Mouse (Mus musculus) MEL (cell line): ENCODE measurements around the gene Cys1. TPM values are rescaled to one million over a fixed set of nuclear protein-coding genes. Genes with fewer than 3 reads are reported as not detected.
A peak's percentile ranks its signal among the peaks of the same experiment; 100 is the strongest.

Experiments used
- DNase-seq: peaks from one replicate; pipeline ENCODE4 v3.0.0; 2011; ENCODE audit warnings: low read depth, low spot score
- H3K27ac ChIP-seq: 2 replicates; pipeline ENCODE4 v1.5.1; 2012; ENCODE audit warnings: low read depth, mild to moderate bottlenecking, control low read depth, low read length, moderate library complexity; ENCODE audit not compliant: control insufficient read depth
- H3K27me3 ChIP-seq, 2 experiments: fragments of 150-350 bp in 1 of 2; sonication (generic) in 1 of 2; 2 replicates each; pipeline ENCODE4 v1.6.1; 2012; ENCODE audit warnings: low read length in 2 of 2, mild to moderate bottlenecking in 2 of 2, improper control_type of control experiment in 1 of 2, moderate library complexity in 1 of 2; ENCODE audit not compliant: insufficient read depth in 2 of 2, control insufficient read depth in 1 of 2
- H3K36me3 ChIP-seq, 2 experiments: 2 replicates each; pipeline ENCODE4 v1.6.1; 2012 to 2014; ENCODE audit warnings: low read length in 2 of 2, improper control_type of control experiment in 1 of 2, inconsistent platforms in 1 of 2, mild to moderate bottlenecking in 1 of 2; ENCODE audit not compliant: insufficient read depth in 2 of 2, control insufficient read depth in 1 of 2
- H3K4me1 ChIP-seq, 2 experiments: fragments of 150-350 bp in 1 of 2; sonication (generic) in 1 of 2; 2 replicates each; pipeline ENCODE4 v1.6.1; 2012; ENCODE audit warnings: low read length in 2 of 2, improper control_type of control experiment in 1 of 2, mild to moderate bottlenecking in 1 of 2; ENCODE audit not compliant: insufficient read depth in 2 of 2, control insufficient read depth in 1 of 2
- H3K4me3 ChIP-seq, 2 experiments: fragments of 150-350 bp in 1 of 2; sonication (generic) in 1 of 2; 2 replicates each; pipeline ENCODE4 v1.5.1; 2012; ENCODE audit warnings: low read depth in 2 of 2, low read length in 2 of 2, mild to moderate bottlenecking in 2 of 2, moderate library complexity in 2 of 2, control low read depth in 1 of 2, improper control_type of control experiment in 1 of 2; ENCODE audit not compliant: control insufficient read depth in 1 of 2, insufficient read depth in 1 of 2
- H3K79me2 ChIP-seq: 2 replicates; pipeline ENCODE4 v1.6.1; 2012; ENCODE audit warnings: mild to moderate bottlenecking, low read length, moderate library complexity; ENCODE audit not compliant: control insufficient read depth, poor library complexity, insufficient read depth
- H3K9ac ChIP-seq: 2 replicates; pipeline ENCODE4 v1.6.1; 2012; ENCODE audit warnings: low read depth, mild to moderate bottlenecking, control low read depth, low read length, moderate library complexity; ENCODE audit not compliant: control insufficient read depth, poor library complexity, severe bottlenecking
- H3K9me3 ChIP-seq: fragments of 150-350 bp; sonication (generic); replicated peaks from 2 replicates; pipeline ENCODE4 v1.6.1; 2012; ENCODE audit warnings: mild to moderate bottlenecking, low read length, improper control_type of control experiment, moderate library complexity; ENCODE audit not compliant: insufficient read depth
- BHLHE40 ChIP-seq: IDR thresholded peaks from 2 replicates; pipeline ENCODE4 v1.6.1; 2012; ENCODE audit warnings: low read depth, mild to moderate bottlenecking, inconsistent platforms, low read length, improper control_type of control experiment, borderline replicate concordance
- CHD1 ChIP-seq: IDR thresholded peaks from 2 replicates; pipeline ENCODE4 v1.6.1; 2012; ENCODE audit warnings: low read depth, mild to moderate bottlenecking, inconsistent platforms, low read length, improper control_type of control experiment
- CTCF ChIP-seq, 3 experiments: IDR thresholded peaks in 2 of 3; conservative IDR thresholded peaks in 1 of 3; 2 replicates each; pipeline ENCODE4 v1.5.1; 2011 to 2012; ENCODE audit warnings: low read length in 3 of 3, low read depth in 2 of 3, mild to moderate bottlenecking in 2 of 3, improper control_type of control experiment in 1 of 3, inconsistent platforms in 1 of 3, mixed read lengths in 1 of 3, moderate library complexity in 1 of 3; ENCODE audit not compliant: control insufficient read depth in 1 of 3, insufficient read depth in 1 of 3, poor library complexity in 1 of 3, severe bottlenecking in 1 of 3
- E2F4 ChIP-seq: IDR thresholded peaks from 2 replicates; pipeline ENCODE4 v1.6.1; 2011; ENCODE audit warnings: low read depth, low read length, improper control_type of control experiment, borderline replicate concordance
- EP300 ChIP-seq, 2 experiments: IDR thresholded peaks; 2 replicates each; pipeline ENCODE4 v1.6.1; 2011; ENCODE audit warnings: improper control_type of control experiment in 2 of 2, low read length in 2 of 2, low read depth in 1 of 2, mild to moderate bottlenecking in 1 of 2
- GATA1 ChIP-seq: IDR thresholded peaks from 2 replicates; pipeline ENCODE4 v1.6.1; 2011; ENCODE audit warnings: low read depth, low read length, improper control_type of control experiment
- JUND ChIP-seq: IDR thresholded peaks from 2 replicates; pipeline ENCODE4 v1.6.1; 2011; ENCODE audit warnings: low read depth, mild to moderate bottlenecking, improper control_type of control experiment, low read length
- KAT2A ChIP-seq: conservative IDR thresholded peaks from 2 replicates; pipeline ENCODE4 v1.6.1; 2012; ENCODE audit warnings: low read depth, low read length, improper control_type of control experiment, inconsistent platforms
- MEF2A ChIP-seq: IDR thresholded peaks from 2 replicates; pipeline ENCODE4 v1.6.1; 2014; ENCODE audit warnings: low read depth, mild to moderate bottlenecking, inconsistent platforms, low read length, improper control_type of control experiment; ENCODE audit not compliant: poor library complexity, insufficient replicate concordance, severe bottlenecking; ENCODE audit errors: extremely low read depth
- MYB ChIP-seq: IDR thresholded peaks from 2 replicates; pipeline ENCODE4 v1.6.1; 2011; ENCODE audit warnings: mild to moderate bottlenecking, low read depth, low read length, improper control_type of control experiment
- MYC ChIP-seq: IDR thresholded peaks from 2 replicates; pipeline ENCODE4 v1.6.1; 2011; ENCODE audit warnings: low read depth, mild to moderate bottlenecking, low read length, improper control_type of control experiment, moderate library complexity
- NELFE ChIP-seq: IDR thresholded peaks from 2 replicates; pipeline ENCODE4 v1.6.1; 2011; ENCODE audit warnings: low read depth, low read length, improper control_type of control experiment
- NRF1 ChIP-seq: IDR thresholded peaks from 2 replicates; pipeline ENCODE4 v1.6.1; 2014; ENCODE audit warnings: low read depth, mild to moderate bottlenecking, inconsistent platforms, low read length, improper control_type of control experiment, moderate library complexity; ENCODE audit not compliant: poor library complexity, insufficient read depth, severe bottlenecking
- POLR2A ChIP-seq, 2 experiments: IDR thresholded peaks; 2 replicates each; pipeline ENCODE4 v1.6.1; 2011 to 2012; ENCODE audit warnings: low read length in 2 of 2, mild to moderate bottlenecking in 2 of 2, control low read depth in 1 of 2, improper control_type of control experiment in 1 of 2, low read depth in 1 of 2, moderate library complexity in 1 of 2; ENCODE audit not compliant: control insufficient read depth in 1 of 2, insufficient read depth in 1 of 2, poor library complexity in 1 of 2
- RCOR1 ChIP-seq: IDR thresholded peaks from 2 replicates; pipeline ENCODE4 v1.6.1; 2012; ENCODE audit warnings: low read depth, mild to moderate bottlenecking, inconsistent platforms, low read length, improper control_type of control experiment
- SIN3A ChIP-seq: IDR thresholded peaks from 2 replicates; pipeline ENCODE4 v1.6.1; 2012; ENCODE audit warnings: low read length, improper control_type of control experiment, inconsistent platforms
- TAL1 ChIP-seq: IDR thresholded peaks from 2 replicates; pipeline ENCODE4 v1.6.1; 2012; ENCODE audit warnings: mild to moderate bottlenecking, inconsistent platforms, low read length, moderate library complexity, mixed read lengths
- TBP ChIP-seq: IDR thresholded peaks from 2 replicates; pipeline ENCODE4 v1.8.0; 2011; ENCODE audit warnings: low read depth, low read length, improper control_type of control experiment
- TCF12 ChIP-seq: IDR thresholded peaks from 2 replicates; pipeline ENCODE4 v1.6.1; 2014; ENCODE audit warnings: low read depth, mild to moderate bottlenecking, inconsistent platforms, low read length, improper control_type of control experiment, moderate library complexity
- USF1 ChIP-seq: IDR thresholded peaks from 2 replicates; pipeline ENCODE4 v1.6.1; 2014; ENCODE audit warnings: low read depth, mild to moderate bottlenecking, inconsistent platforms, low read length, improper control_type of control experiment, moderate library complexity
- ZMIZ1 ChIP-seq: IDR thresholded peaks from 2 replicates; pipeline ENCODE4 v1.6.1; 2012; ENCODE audit warnings: low read depth, mild to moderate bottlenecking, inconsistent platforms, low read length, improper control_type of control experiment, moderate library complexity
- polyA plus RNA-seq, 2 experiments: library from polyadenylated mRNA; stranded (reverse) in 1 of 2; unstranded in 1 of 2; fragments of >175 nt in 1 of 2; fragments of >200 nt in 1 of 2; gene quantifications; 2 replicates each; pipeline versions ENCODE4 v1.2.1 to v1.2.4; 2012; ENCODE audit warnings: low replicate concordance in 2 of 2, low read depth in 1 of 2; ENCODE audit not compliant: insufficient read length in 2 of 2, insufficient read depth in 1 of 2, missing spikeins in 1 of 2
- total RNA-seq: library from RNA; depleted of rRNA; stranded (reverse); fragments of 300-350 nt; gene quantifications from 2 replicates; pipeline ENCODE4 v1.2.3, GENCODE M21; 2012

Cys1 gene
- total and polyA plus RNA-seq, 3 experiments = not detected

GRCm38 (mm10) chr12:24659923-24660322 is 21.7 kb downstream of the Cys1 start:
- no peak for TF ChIP-seq POLR2A (IDR thresholded peaks at IDR 0.05; ENCODE audit: control insufficient read depth in 1 of 2, insufficient read depth in 1 of 2, low read depth in 1 of 2, low read length in 2 of 2, poor library complexity in 1 of 2)
- TF ChIP-seq KAT2A = no peak
- TF ChIP-seq MYC = no peak
- no peak for TF ChIP-seq MEF2A
- no peak for TF ChIP-seq CHD1
- TF ChIP-seq NELFE = no peak
- TF ChIP-seq E2F4 = no peak
- no peak for TF ChIP-seq GATA1
- TF ChIP-seq NRF1 = no peak
- no peak for TF ChIP-seq TCF12
- TF ChIP-seq TBP = no peak
- TF ChIP-seq RCOR1 = no peak
- no peak for TF ChIP-seq EP300 (IDR thresholded peaks at IDR 0.05; ENCODE audit: low read depth in 1 of 2, low read length in 2 of 2)
- no peak for TF ChIP-seq USF1
- TF ChIP-seq CTCF (IDR thresholded peaks at IDR 0.05 in 2 of 3, conservative IDR thresholded peaks at IDR 0.05 in 1 of 3; ENCODE audit: control insufficient read depth in 1 of 3, insufficient read depth in 1 of 3, low read depth in 2 of 3, low read length in 3 of 3, poor library complexity in 1 of 3, severe bottlenecking in 1 of 3) = no peak
- no peak for TF ChIP-seq ZMIZ1
- TF ChIP-seq, all 39 proteins: peak for 0
- Histone ChIP-seq H3K4me3 (no peak overlapping the region), H3K9me3 (no peaks in the 10 kb centered on the region), H3K27ac (no peak overlapping the region), H3K27me3 (no peaks in the 10 kb centered on the region), H3K4me1 (peaks cover 0 to 6% of the 10 kb centered on the region in 2 experiments; a peak in 3 of 4 replicates), H3K9ac (no peak overlapping the region), H3K79me2 (no peaks in the 10 kb centered on the region), H3K36me3 (peaks cover 0 to 11% of the 10 kb centered on the region in 2 experiments; a peak in 2 of 4 replicates)
- no peak for DNase-seq

GRCm38 (mm10) chr12:24658998-24659397 is 22.6 kb downstream of the Cys1 start:
- peaks cover 0 to 6% of the 10 kb centered on the region in 2 experiments; a peak in 3 of 4 replicates for H3K4me1 ChIP-seq
- no peak overlapping the region for H3K27ac ChIP-seq
- no peaks in the 10 kb centered on the region for H3K79me2 ChIP-seq
- TF ChIP-seq TAL1 = peak; percentile 47
- TF ChIP-seq EP300 (IDR thresholded peaks at IDR 0.05; ENCODE audit: low read depth in 1 of 2, low read length in 2 of 2) = peak in 1 of 2 experiments; percentile 53; a peak in 2 of 4 replicates
- peak; percentile 70 for TF ChIP-seq GATA1
- TF ChIP-seq BHLHE40 = no peak
- no peak for TF ChIP-seq JUND
- 0 out of 2 replicates have a peak, but pooled peaks have one; percentile 39 for TF ChIP-seq SIN3A
- no peak for TF ChIP-seq MYB
- H3K4me3 ChIP-seq = no peak overlapping the region
- no peaks in the 10 kb centered on the region for H3K27me3 ChIP-seq
- peak; percentile 59 for DNase-seq
- H3K9me3 ChIP-seq = no peaks in the 10 kb centered on the region
- no peak overlapping the region for H3K9ac ChIP-seq
- H3K36me3 ChIP-seq = peaks cover 0 to 11% of the 10 kb centered on the region in 2 experiments; a peak in 2 of 4 replicates
